Mouse (Mus musculus): Measurements from ENCODE around the gene Macrod2. TPM values are rescaled to one million over a fixed set of nuclear protein-coding genes. Genes with fewer than 3 reads are reported as not detected.

The Macrod2 gene
- polyA plus RNA-seq, 1 experiment from 2014 or later, result 31.9 TPM

GRCm38 (mm10) chr2:140773456-140773855 lies 378.3 kb downstream of the Macrod2 start:
- no peaks in the 10 kb centered on the region for H3K9me3 ChIP-seq (ENCODE audit: control insufficient read depth, low read length)
- TF ChIP-seq EP300 (optimal IDR thresholded peaks at IDR 0.05) (no peak), CTCF (IDR thresholded peaks at IDR 0.05; ENCODE audit: low read depth) (no peak)
- WGBS, result 95% methylated on average over 11 of the region's 11 CpGs
- H3K4me3 ChIP-seq (ENCODE audit: low read depth, low read length), result no peak overlapping the region
- H3K4me2 ChIP-seq (replicated peaks; ENCODE audit: low read depth), result no peak overlapping the region
- no peak overlapping the region for H3K9ac ChIP-seq (ENCODE audit: low read length)
- no peak overlapping the region for H3K27ac ChIP-seq (replicated peaks)
- H3K4me1 ChIP-seq (replicated peaks; ENCODE audit: control insufficient read depth, insufficient read depth), result no peaks in the 10 kb centered on the region
- H3K27me3 ChIP-seq (ENCODE audit: control insufficient read depth, insufficient read depth, low read length), result no peaks in the 10 kb centered on the region
- ATAC-seq (ENCODE audit: low FRiP score, low TSS enrichment) (no peak), DNase-seq (ENCODE audit: low spot score) (no peak)
- no peaks in the 10 kb centered on the region for H3K36me3 ChIP-seq (ENCODE audit: control insufficient read depth, insufficient read depth, low read length)

- ATAC-seq (ENCODE audit: low FRiP score, low TSS enrichment) (peak; percentile 61; the same call in 1 of the 2 replicates), DNase-seq (ENCODE audit: low spot score) (no peak)
- H3K9me3 ChIP-seq (ENCODE audit: control insufficient read depth, low read length), result no peaks in the 10 kb centered on the region
- H3K4me1 ChIP-seq (replicated peaks; ENCODE audit: control insufficient read depth, insufficient read depth), result no peaks in the 10 kb centered on the region
- no peak overlapping the region for H3K27ac ChIP-seq (replicated peaks)
- 67% methylated on average over 4 of the region's 4 CpGs for WGBS
- H3K27me3 ChIP-seq (ENCODE audit: control insufficient read depth, insufficient read depth, low read length), result no peaks in the 10 kb centered on the region
- no peak overlapping the region for H3K9ac ChIP-seq (ENCODE audit: low read length)
- no peak overlapping the region for H3K4me3 ChIP-seq (ENCODE audit: low read depth, low read length)
- H3K36me3 ChIP-seq (ENCODE audit: control insufficient read depth, insufficient read depth, low read length), result no peaks in the 10 kb centered on the region
- TF ChIP-seq EP300 (optimal IDR thresholded peaks at IDR 0.05) (no peak), CTCF (IDR thresholded peaks at IDR 0.05; ENCODE audit: low read depth) (no peak)
- no peak overlapping the region for H3K4me2 ChIP-seq (replicated peaks; ENCODE audit: low read depth)
These were observed 379.8 kb downstream of the Macrod2 start for GRCm38 (mm10) chr2:140774808-140775370.

- Histone ChIP-seq H3K36me3 (ENCODE audit: control insufficient read depth, insufficient read depth, low read length) (no peaks in the 10 kb centered on the region), H3K9me3 (ENCODE audit: control insufficient read depth, low read length) (no peaks in the 10 kb centered on the region), H3K27me3 (ENCODE audit: control insufficient read depth, insufficient read depth, low read length) (no peaks in the 10 kb centered on the region), H3K4me1 (replicated peaks; ENCODE audit: control insufficient read depth, insufficient read depth) (no peaks in the 10 kb centered on the region), H3K4me2 (replicated peaks; ENCODE audit: low read depth) (no peak overlapping the region), H3K27ac (replicated peaks) (no peak overlapping the region), H3K4me3 (ENCODE audit: low read depth, low read length) (no peak overlapping the region), H3K9ac (ENCODE audit: low read length) (no peak overlapping the region)
- DNase-seq (ENCODE audit: low spot score) (peak; percentile 30), ATAC-seq (ENCODE audit: low FRiP score, low TSS enrichment) (peak; percentile 56; the same call in 1 of the 2 replicates)
- no peak for TF ChIP-seq CTCF (IDR thresholded peaks at IDR 0.05; ENCODE audit: low read depth)
- TF ChIP-seq EP300 (optimal IDR thresholded peaks at IDR 0.05), result no peak
- 46% methylated on average over 8 of the region's 8 CpGs for WGBS
These were observed 380.5 kb downstream of the Macrod2 start for GRCm38 (mm10) chr2:140775448-140776101.

GRCm38 (mm10) chr2:140778212-140778611 lies 383.1 kb downstream of the Macrod2 start:
- Histone ChIP-seq H3K4me2 (replicated peaks; ENCODE audit: low read depth) (no peak overlapping the region), H3K4me3 (ENCODE audit: low read depth, low read length) (no peak overlapping the region), H3K27me3 (ENCODE audit: control insufficient read depth, insufficient read depth, low read length) (no peaks in the 10 kb centered on the region), H3K9ac (ENCODE audit: low read length) (no peak overlapping the region), H3K27ac (replicated peaks) (no peak overlapping the region), H3K36me3 (ENCODE audit: control insufficient read depth, insufficient read depth, low read length) (no peaks in the 10 kb centered on the region), H3K9me3 (ENCODE audit: control insufficient read depth, low read length) (no peaks in the 10 kb centered on the region), H3K4me1 (replicated peaks; ENCODE audit: control insufficient read depth, insufficient read depth) (no peaks in the 10 kb centered on the region)
- DNase-seq (ENCODE audit: low spot score), result no peak
- no peak for ATAC-seq (ENCODE audit: low FRiP score, low TSS enrichment)
- 85% methylated on average over 13 of the region's 13 CpGs for WGBS
- TF ChIP-seq CTCF (IDR thresholded peaks at IDR 0.05; ENCODE audit: low read depth), result no peak
- no peak for TF ChIP-seq EP300 (optimal IDR thresholded peaks at IDR 0.05)

GRCm38 (mm10) chr2:140783041-140783440 lies 387.9 kb downstream of the Macrod2 start:
- H3K36me3 ChIP-seq (ENCODE audit: control insufficient read depth, insufficient read depth, low read length), result no peaks in the 10 kb centered on the region
- WGBS, result 73% methylated on average over 1 of the region's 1 CpGs

GRCm38 (mm10) chr2:140784626-140785025 lies 389.5 kb downstream of the Macrod2 start:
- H3K4me3 ChIP-seq (ENCODE audit: low read depth, low read length), result no peak overlapping the region
- H3K27me3 ChIP-seq (ENCODE audit: control insufficient read depth, insufficient read depth, low read length), result no peaks in the 10 kb centered on the region
- no peak overlapping the region for H3K4me2 ChIP-seq (replicated peaks; ENCODE audit: low read depth)
- ATAC-seq (ENCODE audit: low FRiP score, low TSS enrichment), result no peak
- 89% methylated on average over 2 of the region's 2 CpGs for WGBS
- no peak for DNase-seq (ENCODE audit: low spot score)
- H3K36me3 ChIP-seq (ENCODE audit: control insufficient read depth, insufficient read depth, low read length), result no peaks in the 10 kb centered on the region
- no peaks in the 10 kb centered on the region for H3K9me3 ChIP-seq (ENCODE audit: control insufficient read depth, low read length)
- no peak overlapping the region for H3K9ac ChIP-seq (ENCODE audit: low read length)
- no peak for TF ChIP-seq CTCF (IDR thresholded peaks at IDR 0.05; ENCODE audit: low read depth)
- no peak for TF ChIP-seq EP300 (optimal IDR thresholded peaks at IDR 0.05)
- no peak overlapping the region for H3K27ac ChIP-seq (replicated peaks)
- H3K4me1 ChIP-seq (replicated peaks; ENCODE audit: control insufficient read depth, insufficient read depth), result no peaks in the 10 kb centered on the region

More at GRCm38 (mm10) chr2:140783041-140783440, 387.9 kb downstream of the Macrod2 start:
- Histone ChIP-seq H3K4me3 (ENCODE audit: low read depth, low read length) (no peak overlapping the region), H3K4me2 (replicated peaks; ENCODE audit: low read depth) (no peak overlapping the region), H3K9me3 (ENCODE audit: control insufficient read depth, low read length) (no peaks in the 10 kb centered on the region), H3K27me3 (ENCODE audit: control insufficient read depth, insufficient read depth, low read length) (no peaks in the 10 kb centered on the region), H3K9ac (ENCODE audit: low read length) (no peak overlapping the region), H3K4me1 (replicated peaks; ENCODE audit: control insufficient read depth, insufficient read depth) (no peaks in the 10 kb centered on the region), H3K27ac (replicated peaks) (no peak overlapping the region)
- TF ChIP-seq CTCF (IDR thresholded peaks at IDR 0.05; ENCODE audit: low read depth) (0 out of 2 replicates have a peak, but pooled peaks have one; percentile 11), EP300 (optimal IDR thresholded peaks at IDR 0.05) (no peak)
- DNase-seq (ENCODE audit: low spot score) (no peak), ATAC-seq (ENCODE audit: low FRiP score, low TSS enrichment) (no peak)

All from stomach, postnatal 0 days (tissue).